ENCODE assay signal across 12 mouse cellular contexts in genomic region chr7:39866674-39867428, GRCm38 (mm10).
DNase-seq lines count a peak whose midpoint lies in the region; TF ChIP-seq lines count a peak whose summit lies in the region.
"Had no signal": no experiment of that assay in that cellular context is flagged by ENCODE, and none has a peak within 500 bp of the region (broad histone marks: within the 10 kb centered on the region; RNA-seq: fewer than 3 reads in every experiment).

No protein-coding gene starts in this region.

- no peak overlapping the region for H3K4me3 ChIP-seq in gastrocnemius, adult 2 months
- H3K4me3 ChIP-seq: embryonic facial prominence, embryonic 10.5 days; forebrain, embryonic 15.5 days; stomach, embryonic 15.5 days had no signal

- intact Hi-C loops in gastrocnemius, adult 2 months (cut with DNase I): no loop called here
- intact Hi-C loops in gastrocnemius, postnatal 14 days (cut with DNase I; ENCODE audit: low total_unique reads): no loop called here

- DNase-seq in gastrocnemius, adult 2 months: peak; percentile 18
- no peak for DNase-seq in gastrocnemius, postnatal 14 days
- peak; percentile 6 to 19 for DNase-seq in kidney, postnatal 4 days
- no peak for DNase-seq in kidney, adult 11 months
- DNase-seq in 3T3-L1 (ENCODE audit: low read depth, low spot score): peak; percentile 84
- peak; percentile 22 to 28 for DNase-seq in heart, adult 9 months (ENCODE audit: low spot score in 2 of 2)
- no peak for DNase-seq in right cerebral cortex, postnatal 14 days
- no peak for DNase-seq in urinary bladder, postnatal 4 days (ENCODE audit: low spot score in 2 of 2)
- DNase-seq: thymus, postnatal 25 days had no signal

- H3K27ac ChIP-seq in gastrocnemius, adult 2 months: no peak overlapping the region
- H3K27ac ChIP-seq: embryonic facial prominence, embryonic 10.5 days; forebrain, embryonic 15.5 days; stomach, embryonic 15.5 days had no signal

- no peak for TF ChIP-seq CTCF in gastrocnemius, adult 2 months (IDR thresholded peaks at IDR 0.05)

Comparison
In these comparisons a context has a peak if more than half of its experiments do, and no peak if none do; other contexts are left out.
1. DNase-seq: peak in gastrocnemius, adult 2 months (single experiment), kidney, postnatal 4 days (2 of 2), 3T3-L1 (single experiment) and heart, adult 9 months (2 of 2); none in gastrocnemius, postnatal 14 days (single experiment), kidney, adult 11 months (single experiment), right cerebral cortex, postnatal 14 days (single experiment) and urinary bladder, postnatal 4 days (0 of 2).